In genomic region chr2:5403850-5404249, GRCm38 (mm10) we compare ENCODE assay signal across 8 mouse cellular contexts.
DNase-seq lines count a peak whose midpoint lies in the region; ATAC-seq and TF ChIP-seq lines count a peak whose summit lies in the region.

No protein-coding gene starts in this region.

- H3K4me1 ChIP-seq in hindbrain, embryonic 11.5 days (replicated peaks; ENCODE audit: control insufficient read depth, insufficient read depth, low read length) = no peaks in the 10 kb centered on the region
- H3K4me1 ChIP-seq in hindbrain, embryonic 12.5 days = no peaks in the 10 kb centered on the region
- H3K4me1 ChIP-seq in lung, postnatal 0 days (ENCODE audit: insufficient read depth, low read depth, low read length) = no peaks in the 10 kb centered on the region

- ATAC-seq in hindbrain, embryonic 11.5 days (ENCODE audit: low FRiP score) = no peak
- ATAC-seq in hindbrain, embryonic 12.5 days (ENCODE audit: low FRiP score) = no peak
- no peak for ATAC-seq in lung, postnatal 0 days

- 62% methylated on average over 3 of the region's 3 CpGs for WGBS in hindbrain, embryonic 11.5 days
- WGBS in hindbrain, embryonic 12.5 days = 61% methylated on average over 3 of the region's 3 CpGs
- WGBS in lung, postnatal 0 days = 54% methylated on average over 3 of the region's 3 CpGs

- peak; percentile 67 for TF ChIP-seq CTCF in lung, postnatal 0 days (IDR thresholded peaks at IDR 0.05)

- DNase-seq in hindbrain, embryonic 11.5 days (ENCODE audit: low spot score) = peak; percentile 48
- peak; percentile 44 for DNase-seq in CD4-positive helper T cell, adult 2 months (ENCODE audit: low read depth, low spot score)
- peak; percentile 67 for DNase-seq in ZHBTc4 (ENCODE audit: low read depth, low spot score)
- DNase-seq in lung, postnatal 0 days (ENCODE audit: low spot score) = peak; percentile 51
- no peak for DNase-seq in frontal cortex, postnatal 36 days (ENCODE audit: low spot score in 2 of 2)
- DNase-seq in right cerebral cortex, adult 2 months (ENCODE audit: low spot score in 2 of 2) = no peak
- DNase-seq in MN1 (ENCODE audit: low spot score) = no peak

- no peak overlapping the region for H3K4me2 ChIP-seq in hindbrain, embryonic 11.5 days (replicated peaks; ENCODE audit: low read depth, low read length)
- no peak overlapping the region for H3K4me2 ChIP-seq in hindbrain, embryonic 12.5 days (replicated peaks)
- no peak overlapping the region for H3K4me2 ChIP-seq in lung, postnatal 0 days (replicated peaks; ENCODE audit: low read depth, low read length)

- no peaks in the 10 kb centered on the region for H3K27me3 ChIP-seq in hindbrain, embryonic 11.5 days (ENCODE audit: control insufficient read depth, insufficient read depth, low read length)
- no peaks in the 10 kb centered on the region for H3K27me3 ChIP-seq in hindbrain, embryonic 12.5 days
- no peaks in the 10 kb centered on the region for H3K27me3 ChIP-seq in lung, postnatal 0 days (replicated peaks; ENCODE audit: insufficient read depth, low read length)

- no peak for TF ChIP-seq EP300 in lung, postnatal 0 days (IDR thresholded peaks at IDR 0.05)

- no peak overlapping the region for H3K4me3 ChIP-seq in hindbrain, embryonic 11.5 days (ENCODE audit: low read depth, low read length)
- no peak overlapping the region for H3K4me3 ChIP-seq in hindbrain, embryonic 12.5 days
- H3K4me3 ChIP-seq in lung, postnatal 0 days (ENCODE audit: low read depth, low read length) = no peak overlapping the region

- H3K27ac ChIP-seq in hindbrain, embryonic 11.5 days (ENCODE audit: low read depth, low read length) = no peak overlapping the region
- no peak overlapping the region for H3K27ac ChIP-seq in hindbrain, embryonic 12.5 days
- no peak overlapping the region for H3K27ac ChIP-seq in lung, postnatal 0 days (ENCODE audit: low read length)

- H3K9me3 ChIP-seq in hindbrain, embryonic 11.5 days (ENCODE audit: control insufficient read depth, low read length) = no peaks in the 10 kb centered on the region
- H3K9me3 ChIP-seq in hindbrain, embryonic 12.5 days (replicated peaks) = no peaks in the 10 kb centered on the region
- H3K9me3 ChIP-seq in lung, postnatal 0 days (ENCODE audit: low read length) = no peaks in the 10 kb centered on the region

- no peak overlapping the region for H3K9ac ChIP-seq in hindbrain, embryonic 11.5 days (ENCODE audit: low read depth, low read length)
- H3K9ac ChIP-seq in hindbrain, embryonic 12.5 days = no peak overlapping the region
- H3K9ac ChIP-seq in lung, postnatal 0 days (replicated peaks; ENCODE audit: low read depth) = no peak overlapping the region

- no peaks in the 10 kb centered on the region for H3K36me3 ChIP-seq in hindbrain, embryonic 11.5 days (ENCODE audit: control insufficient read depth, insufficient read depth, low read length)
- no peaks in the 10 kb centered on the region for H3K36me3 ChIP-seq in hindbrain, embryonic 12.5 days
- H3K36me3 ChIP-seq in lung, postnatal 0 days (ENCODE audit: insufficient read depth, low read length) = no peaks in the 10 kb centered on the region

Comparison
In these comparisons a context has a peak if more than half of its experiments do, and no peak if none do; other contexts are left out.
1. DNase-seq: peak in hindbrain, embryonic 11.5 days (single experiment), CD4-positive helper T cell, adult 2 months (single experiment), ZHBTc4 (single experiment) and lung, postnatal 0 days (single experiment); none in frontal cortex, postnatal 36 days (0 of 2), right cerebral cortex, adult 2 months (0 of 2) and MN1 (single experiment).